Mouse (Mus musculus): ENCODE data around the gene Fhl3. TPM values are rescaled to one million over a fixed set of nuclear protein-coding genes. Genes with fewer than 3 reads are reported as not detected.

Fhl3 gene
- polyA plus RNA-seq, 1 experiment = 206 TPM

GRCm38 (mm10) chr4:124674334-124675032, 26.0 kb upstream of the Fhl3 start:
- Histone ChIP-seq H3K79me3 (ENCODE audit: low read depth) (no peaks in the 10 kb centered on the region), H3K27me3 (ENCODE audit: control insufficient read depth, insufficient read depth, insufficient read length) (no peaks in the 10 kb centered on the region)
- TF ChIP-seq MYOD1 (IDR thresholded peaks at IDR 0.05; ENCODE audit: control insufficient read depth, insufficient read length, low read depth) = no peak
- TF ChIP-seq CEBPB (IDR thresholded peaks at IDR 0.05; ENCODE audit: low read depth) = no peak
- TF ChIP-seq MYOG (IDR thresholded peaks at IDR 0.05; ENCODE audit: control insufficient read depth, extremely low read depth, insufficient read length) = no peak
- TF ChIP-seq USF1 (IDR thresholded peaks at IDR 0.05; ENCODE audit: low read depth) = no peak
- no peak for TF ChIP-seq CTCF (IDR thresholded peaks at IDR 0.05; ENCODE audit: control insufficient read depth, insufficient read depth, insufficient read length)
- no peak for TF ChIP-seq FOSL1 (IDR thresholded peaks at IDR 0.05; ENCODE audit: insufficient read depth, low read length, poor library complexity, severe bottlenecking)
- TF ChIP-seq MAX (IDR thresholded peaks at IDR 0.05) = no peak

GRCm38 (mm10) chr4:124675037-124675436, 25.5 kb upstream of the Fhl3 start:
- Histone ChIP-seq H3K27me3 (ENCODE audit: control insufficient read depth, insufficient read depth, insufficient read length) (no peaks in the 10 kb centered on the region), H3ac (ENCODE audit: control insufficient read depth, insufficient read length, low read depth) (no peak overlapping the region), H3K79me2 (ENCODE audit: control insufficient read depth, insufficient read depth) (no peaks in the 10 kb centered on the region), H3K79me3 (ENCODE audit: low read depth) (no peaks in the 10 kb centered on the region), H3K36me3 (ENCODE audit: control insufficient read depth, insufficient read depth) (peaks cover 29% of the 10 kb centered on the region), H3K4me3 (ENCODE audit: insufficient read depth, poor library complexity, severe bottlenecking) (no peak overlapping the region)
- TF ChIP-seq MAX (IDR thresholded peaks at IDR 0.05) (no peak), MYOD1 (IDR thresholded peaks at IDR 0.05; ENCODE audit: control insufficient read depth, insufficient read length, low read depth) (no peak), MYOG (IDR thresholded peaks at IDR 0.05; ENCODE audit: control insufficient read depth, extremely low read depth, insufficient read length) (no peak), FOSL1 (IDR thresholded peaks at IDR 0.05; ENCODE audit: insufficient read depth, low read length, poor library complexity, severe bottlenecking) (no peak), USF1 (IDR thresholded peaks at IDR 0.05; ENCODE audit: low read depth) (no peak), CEBPB (IDR thresholded peaks at IDR 0.05; ENCODE audit: low read depth) (no peak), CTCF (IDR thresholded peaks at IDR 0.05; ENCODE audit: control insufficient read depth, insufficient read depth, insufficient read length) (peak; percentile 51)

More at GRCm38 (mm10) chr4:124674334-124675032, 26.0 kb upstream of the Fhl3 start:
- Histone ChIP-seq H3K79me2 (ENCODE audit: control insufficient read depth, insufficient read depth) (no peaks in the 10 kb centered on the region), H3ac (ENCODE audit: control insufficient read depth, insufficient read length, low read depth) (no peak overlapping the region), H3K36me3 (ENCODE audit: control insufficient read depth, insufficient read depth) (peaks cover 24% of the 10 kb centered on the region), H3K4me3 (ENCODE audit: insufficient read depth, poor library complexity, severe bottlenecking) (no peak overlapping the region)

- Histone ChIP-seq H3K27me3 (ENCODE audit: control insufficient read depth, insufficient read depth, insufficient read length) (no peaks in the 10 kb centered on the region), H3K4me3 (ENCODE audit: insufficient read depth, poor library complexity, severe bottlenecking) (no peak overlapping the region), H3K36me3 (ENCODE audit: control insufficient read depth, insufficient read depth) (peaks cover 39% of the 10 kb centered on the region), H3K79me3 (ENCODE audit: low read depth) (no peaks in the 10 kb centered on the region), H3K79me2 (ENCODE audit: control insufficient read depth, insufficient read depth) (no peaks in the 10 kb centered on the region), H3ac (ENCODE audit: control insufficient read depth, insufficient read length, low read depth) (no peak overlapping the region)
- TF ChIP-seq MAX (IDR thresholded peaks at IDR 0.05) (no peak), MYOG (IDR thresholded peaks at IDR 0.05; ENCODE audit: control insufficient read depth, extremely low read depth, insufficient read length) (no peak), FOSL1 (IDR thresholded peaks at IDR 0.05; ENCODE audit: insufficient read depth, low read length, poor library complexity, severe bottlenecking) (no peak), CEBPB (IDR thresholded peaks at IDR 0.05; ENCODE audit: low read depth) (no peak), CTCF (IDR thresholded peaks at IDR 0.05; ENCODE audit: control insufficient read depth, insufficient read depth, insufficient read length) (no peak), USF1 (IDR thresholded peaks at IDR 0.05; ENCODE audit: low read depth) (no peak), MYOD1 (IDR thresholded peaks at IDR 0.05; ENCODE audit: control insufficient read depth, insufficient read length, low read depth) (no peak)
Measured at GRCm38 (mm10) chr4:124675958-124676357, 24.5 kb upstream of the Fhl3 start.

- peak; percentile 57 for TF ChIP-seq MAX (IDR thresholded peaks at IDR 0.05)
- peak; percentile 33 for TF ChIP-seq USF1 (IDR thresholded peaks at IDR 0.05; ENCODE audit: low read depth)
- no peak for TF ChIP-seq CEBPB (IDR thresholded peaks at IDR 0.05; ENCODE audit: low read depth)
- peaks cover 94% of the 10 kb centered on the region for H3K36me3 ChIP-seq (ENCODE audit: control insufficient read depth, insufficient read depth)
- H3K27me3 ChIP-seq (ENCODE audit: control insufficient read depth, insufficient read depth, insufficient read length) = no peaks in the 10 kb centered on the region
- peaks cover 16% of the 10 kb centered on the region for H3K79me2 ChIP-seq (ENCODE audit: control insufficient read depth, insufficient read depth)
- no peak overlapping the region for H3ac ChIP-seq (ENCODE audit: control insufficient read depth, insufficient read length, low read depth)
- peaks cover under 1% of the 10 kb centered on the region for H3K79me3 ChIP-seq (ENCODE audit: low read depth)
- no peak overlapping the region for H3K4me3 ChIP-seq (ENCODE audit: insufficient read depth, poor library complexity, severe bottlenecking)
Measured at GRCm38 (mm10) chr4:124682270-124682669, 18.2 kb upstream of the Fhl3 start.

- Histone ChIP-seq H3K27me3 (ENCODE audit: control insufficient read depth, insufficient read depth, insufficient read length) (no peaks in the 10 kb centered on the region), H3K36me3 (ENCODE audit: control insufficient read depth, insufficient read depth) (peaks cover 97% of the 10 kb centered on the region), H3K79me2 (ENCODE audit: control insufficient read depth, insufficient read depth) (peaks cover 28% of the 10 kb centered on the region), H3ac (ENCODE audit: control insufficient read depth, insufficient read length, low read depth) (no peak overlapping the region), H3K4me3 (ENCODE audit: insufficient read depth, poor library complexity, severe bottlenecking) (no peak overlapping the region), H3K79me3 (ENCODE audit: low read depth) (peaks cover 11% of the 10 kb centered on the region)
- no peak for TF ChIP-seq USF1 (IDR thresholded peaks at IDR 0.05; ENCODE audit: low read depth)
- no peak for TF ChIP-seq MAX (IDR thresholded peaks at IDR 0.05)
- TF ChIP-seq FOSL1 (IDR thresholded peaks at IDR 0.05; ENCODE audit: insufficient read depth, low read length, poor library complexity, severe bottlenecking) = no peak
Measured at GRCm38 (mm10) chr4:124683474-124683873, 17.0 kb upstream of the Fhl3 start.

GRCm38 (mm10) chr4:124685004-124685403, 15.5 kb upstream of the Fhl3 start:
- Histone ChIP-seq H3K4me3 (ENCODE audit: insufficient read depth, poor library complexity, severe bottlenecking) (no peak overlapping the region), H3ac (ENCODE audit: control insufficient read depth, insufficient read length, low read depth) (no peak overlapping the region), H3K27me3 (ENCODE audit: control insufficient read depth, insufficient read depth, insufficient read length) (no peaks in the 10 kb centered on the region), H3K79me3 (ENCODE audit: low read depth) (peaks cover 17% of the 10 kb centered on the region), H3K79me2 (ENCODE audit: control insufficient read depth, insufficient read depth) (peaks cover 43% of the 10 kb centered on the region), H3K36me3 (ENCODE audit: control insufficient read depth, insufficient read depth) (peaks cover 85% of the 10 kb centered on the region)
- no peak for TF ChIP-seq CTCF (IDR thresholded peaks at IDR 0.05; ENCODE audit: control insufficient read depth, insufficient read depth, insufficient read length)
- no peak for TF ChIP-seq FOSL1 (IDR thresholded peaks at IDR 0.05; ENCODE audit: insufficient read depth, low read length, poor library complexity, severe bottlenecking)
- no peak for TF ChIP-seq CEBPB (IDR thresholded peaks at IDR 0.05; ENCODE audit: low read depth)
- TF ChIP-seq USF1 (IDR thresholded peaks at IDR 0.05; ENCODE audit: low read depth) = no peak
- TF ChIP-seq MAX (IDR thresholded peaks at IDR 0.05) = no peak
- TF ChIP-seq MYOD1 (IDR thresholded peaks at IDR 0.05; ENCODE audit: control insufficient read depth, insufficient read length, low read depth) = no peak
- no peak for TF ChIP-seq MYOG (IDR thresholded peaks at IDR 0.05; ENCODE audit: control insufficient read depth, extremely low read depth, insufficient read length)

Data from C2C12 (cell line).